Mouse (Mus musculus) 3T3-L1 (cell line): ENCODE data around the gene Mdh2.
A peak's percentile ranks its signal among the peaks of the same experiment; 100 is the strongest.

ENCODE experiments used
- DNase-seq: peaks from one replicate; pipeline ENCODE4 v3.0.0-alpha.2; 2015; ENCODE audit warnings: low read depth, low spot score

Mdh2 gene

GRCm38 (mm10) chr5:135776546-135776945, 1.7 kb upstream of the Mdh2 start:
- DNase-seq = no peak

- peak; percentile 49 for DNase-seq
These were observed 347 bp upstream of the Mdh2 start, which contains the start of gene Styxl1 for GRCm38 (mm10) chr5:135777796-135778470. Gene Styxl1, minus strand, starts transcription at chr5:135778385.

GRCm38 (mm10) chr5:135780331-135780730, 2.1 kb downstream of the Mdh2 start:
- DNase-seq = peak; percentile 5

- DNase-seq = no peak
These were observed 4.6 kb downstream of the Mdh2 start for GRCm38 (mm10) chr5:135782901-135783300.

- peak; percentile 89 for DNase-seq
These were observed 15.9 kb downstream of the Mdh2 start for GRCm38 (mm10) chr5:135793996-135794858.

- no peak for DNase-seq
These were observed 16.5 kb downstream of the Mdh2 start for GRCm38 (mm10) chr5:135794859-135795181.

GRCm38 (mm10) chr5:135799746-135800145, 21.5 kb downstream of the Mdh2 start:
- DNase-seq = peak; percentile 33

GRCm38 (mm10) chr5:135800927-135801326, 22.6 kb downstream of the Mdh2 start:
- DNase-seq = no peak

GRCm38 (mm10) chr5:135802641-135803040, 24.4 kb downstream of the Mdh2 start:
- no peak for DNase-seq

- DNase-seq = no peak
These were observed 24.9 kb downstream of the Mdh2 start for GRCm38 (mm10) chr5:135803135-135803534.

- DNase-seq = no peak
These were observed 25.4 kb downstream of the Mdh2 start for GRCm38 (mm10) chr5:135803676-135804075.

GRCm38 (mm10) chr5:135804735-135805134, 26.5 kb downstream of the Mdh2 start:
- no peak for DNase-seq

GRCm38 (mm10) chr5:135806555-135807262, 28.4 kb downstream of the Mdh2 start, which contains the start of gene Srrm3:
Gene Srrm3, plus strand, starts transcription at chr5:135806890.
- DNase-seq = peak; percentile 74

- DNase-seq = no peak
These were observed 29.0 kb downstream of the Mdh2 start for GRCm38 (mm10) chr5:135807263-135807637.

- no peak for DNase-seq
These were observed 34.7 kb downstream of the Mdh2 start for GRCm38 (mm10) chr5:135812991-135813390.

GRCm38 (mm10) chr5:135818491-135818890, 40.2 kb downstream of the Mdh2 start:
- DNase-seq = no peak

GRCm38 (mm10) chr5:135822316-135822944, 44.1 kb downstream of the Mdh2 start:
- DNase-seq = no peak

GRCm38 (mm10) chr5:135824517-135824916, 46.2 kb downstream of the Mdh2 start:
- DNase-seq = no peak

- no peak for DNase-seq
These were observed 47.9 kb downstream of the Mdh2 start for GRCm38 (mm10) chr5:135826225-135826624.

- no peak for DNase-seq
These were observed 51.1 kb downstream of the Mdh2 start for GRCm38 (mm10) chr5:135829381-135829780.

- no peak for DNase-seq
These were observed 54.4 kb downstream of the Mdh2 start for GRCm38 (mm10) chr5:135832729-135833128.
